Mouse (Mus musculus) hindbrain, embryonic 16.5 days (tissue): ENCODE measurements around the gene Pth2. TPM values are rescaled to one million over a fixed set of nuclear protein-coding genes. Genes with fewer than 3 reads are reported as not detected.

Experiments
- ATAC-seq: fragments of 200-750 bp; cut with Nextera tagmentation; 2 replicates; pipeline ENCODE4 v1.8.0; 2017; ENCODE audit warnings: moderate TSS enrichment, moderate library complexity
- H3K27ac ChIP-seq: fragments of 300-500 bp; sonication (generic); 2 replicates; pipeline ENCODE4 v1.5.1; 2014; ENCODE audit warnings: low read depth, mild to moderate bottlenecking, control low read depth, low read length, moderate library complexity
- H3K27me3 ChIP-seq: fragments of 300-500 bp; sonication (generic); replicated peaks from 2 replicates; pipeline ENCODE4 v1.6.1; 2014; ENCODE audit warnings: low read length; ENCODE audit not compliant: control insufficient read depth, insufficient read depth
- H3K36me3 ChIP-seq: fragments of 300-500 bp; sonication (generic); 2 replicates; pipeline ENCODE4 v1.6.1; 2014; ENCODE audit warnings: mild to moderate bottlenecking, low read length, moderate library complexity, mixed read lengths; ENCODE audit not compliant: control insufficient read depth, insufficient read depth
- H3K4me1 ChIP-seq: fragments of 300-500 bp; sonication (generic); 2 replicates; pipeline ENCODE4 v1.6.1; 2014; ENCODE audit warnings: low read depth, low read length; ENCODE audit not compliant: control insufficient read depth, insufficient read depth
- H3K4me2 ChIP-seq: fragments of 300-500 bp; sonication (generic); 2 replicates; pipeline ENCODE4 v1.6.1; 2014; ENCODE audit warnings: mild to moderate bottlenecking, low read length, control low read depth, moderate library complexity
- H3K4me3 ChIP-seq: fragments of 300-500 bp; sonication (generic); 2 replicates; pipeline ENCODE4 v1.5.1; 2014; ENCODE audit warnings: mild to moderate bottlenecking, low read length, control low read depth, moderate library complexity
- H3K9ac ChIP-seq: fragments of 300-500 bp; sonication (generic); 2 replicates; pipeline ENCODE4 v1.6.1; 2014; ENCODE audit warnings: low read depth, mild to moderate bottlenecking, control low read depth, low read length, moderate library complexity
- H3K9me3 ChIP-seq: fragments of 300-500 bp; sonication (generic); 2 replicates; pipeline ENCODE4 v1.6.1; 2014; ENCODE audit warnings: mild to moderate bottlenecking, low read length, moderate library complexity; ENCODE audit not compliant: control insufficient read depth
- WGBS: fragments of 180-500 bp; shearing (Covaris S2); extraction: QIAGEN DNeasy Blood & Tissue Kit; methylation state at CpG from one replicate; pipeline ENCODE4 v1.1.7; 2014; 5-methylcytosine and 5-hydroxymethylcytosine counted together
- polyA plus RNA-seq: library from polyadenylated mRNA; unstranded; fragments of >200 nt; fragmentation: Nextera tagmentation; extraction: Ambion mirVana; gene quantifications from 2 replicates; pipeline ENCODE4 v1.2.1, GENCODE M21; 2015

Gene Pth2
- polyA plus RNA-seq, 1 experiment from 2014 or later, result 1.4 TPM

GRCm38 (mm10) chr7:45189600-45189999, 8.8 kb downstream of the Pth2 start:
- no peak overlapping the region for H3K4me3 ChIP-seq
- 66% methylated on average over 15 of the region's 16 CpGs for WGBS
- H3K27me3 ChIP-seq, result peaks cover 11% of the 10 kb centered on the region
- ATAC-seq, result no peak
- H3K4me1 ChIP-seq, result no peaks in the 10 kb centered on the region; the same call in 1 of the 2 replicates
- no peaks in the 10 kb centered on the region for H3K36me3 ChIP-seq
- H3K27ac ChIP-seq, result no peak overlapping the region
- H3K9ac ChIP-seq, result 0 out of 2 replicates have a peak overlapping the region, but pooled peaks have one; percentile 13
- no peaks in the 10 kb centered on the region for H3K9me3 ChIP-seq
- no peak overlapping the region for H3K4me2 ChIP-seq

GRCm38 (mm10) chr7:45190186-45190585, 9.4 kb downstream of the Pth2 start:
- no peak overlapping the region for H3K4me2 ChIP-seq
- no peaks in the 10 kb centered on the region for H3K9me3 ChIP-seq
- WGBS, result 90% methylated on average over 6 of the region's 6 CpGs
- no peaks in the 10 kb centered on the region; the same call in 1 of the 2 replicates for H3K4me1 ChIP-seq
- no peak overlapping the region for H3K4me3 ChIP-seq
- no peak for ATAC-seq
- H3K27ac ChIP-seq, result no peak overlapping the region
- H3K9ac ChIP-seq, result no peak overlapping the region
- H3K27me3 ChIP-seq, result peaks cover 8% of the 10 kb centered on the region
- H3K36me3 ChIP-seq, result no peaks in the 10 kb centered on the region

GRCm38 (mm10) chr7:45191161-45191560, 10.4 kb downstream of the Pth2 start:
- peaks cover 4% of the 10 kb centered on the region; the same call in 1 of the 2 replicates for H3K27me3 ChIP-seq
- WGBS, result 91% methylated on average over 2 of the region's 2 CpGs
- H3K36me3 ChIP-seq, result no peaks in the 10 kb centered on the region
- no peak overlapping the region for H3K4me3 ChIP-seq
- no peak overlapping the region for H3K9ac ChIP-seq
- no peak overlapping the region for H3K4me2 ChIP-seq
- H3K9me3 ChIP-seq, result no peaks in the 10 kb centered on the region
- ATAC-seq, result no peak
- no peak overlapping the region for H3K27ac ChIP-seq
- no peaks in the 10 kb centered on the region; the same call in 1 of the 2 replicates for H3K4me1 ChIP-seq

- no peaks in the 10 kb centered on the region; the same call in 1 of the 2 replicates for H3K4me1 ChIP-seq
- H3K27me3 ChIP-seq, result peaks cover 4% of the 10 kb centered on the region; the same call in 1 of the 2 replicates
- no peak overlapping the region for H3K4me2 ChIP-seq
- peak; percentile 44; the same call in 1 of the 2 replicates for ATAC-seq
- no peaks in the 10 kb centered on the region for H3K36me3 ChIP-seq
- H3K9ac ChIP-seq, result no peak overlapping the region
- H3K4me3 ChIP-seq, result no peak overlapping the region
- H3K27ac ChIP-seq, result no peak overlapping the region; the same call in 1 of the 2 replicates
- WGBS, result 22% methylated on average over 8 of the region's 8 CpGs
- no peaks in the 10 kb centered on the region for H3K9me3 ChIP-seq
These were observed 11.1 kb downstream of the Pth2 start for GRCm38 (mm10) chr7:45191803-45192363.

GRCm38 (mm10) chr7:45192585-45193310, 12.0 kb downstream of the Pth2 start:
- peaks cover 4% of the 10 kb centered on the region; the same call in 1 of the 2 replicates for H3K27me3 ChIP-seq
- 85% methylated on average over 7 of the region's 7 CpGs for WGBS
- no peak overlapping the region for H3K4me2 ChIP-seq
- H3K36me3 ChIP-seq, result no peaks in the 10 kb centered on the region
- no peaks in the 10 kb centered on the region for H3K9me3 ChIP-seq
- no peak overlapping the region for H3K27ac ChIP-seq
- no peak for ATAC-seq
- H3K4me1 ChIP-seq, result no peaks in the 10 kb centered on the region; the same call in 1 of the 2 replicates
- no peak overlapping the region for H3K4me3 ChIP-seq
- H3K9ac ChIP-seq, result no peak overlapping the region

GRCm38 (mm10) chr7:45193406-45193805, 12.6 kb downstream of the Pth2 start:
- ATAC-seq, result no peak
- Histone ChIP-seq H3K27ac (no peak overlapping the region), H3K9me3 (no peaks in the 10 kb centered on the region), H3K4me1 (peaks cover 2% of the 10 kb centered on the region; the same call in 1 of the 2 replicates), H3K36me3 (no peaks in the 10 kb centered on the region), H3K4me3 (no peak overlapping the region), H3K9ac (no peak overlapping the region), H3K4me2 (no peak overlapping the region), H3K27me3 (peaks cover 4% of the 10 kb centered on the region; the same call in 1 of the 2 replicates)
- WGBS, result 61% methylated on average over 5 of the region's 5 CpGs

- Histone ChIP-seq H3K9ac (no peak overlapping the region), H3K4me2 (no peak overlapping the region), H3K4me3 (no peak overlapping the region), H3K36me3 (no peaks in the 10 kb centered on the region), H3K27ac (no peak overlapping the region), H3K9me3 (no peaks in the 10 kb centered on the region), H3K27me3 (peaks cover 4% of the 10 kb centered on the region; the same call in 1 of the 2 replicates), H3K4me1 (peaks cover 2% of the 10 kb centered on the region; the same call in 1 of the 2 replicates)
- 63% methylated on average over 15 of the region's 17 CpGs for WGBS
- no peak for ATAC-seq
These were observed 13.3 kb downstream of the Pth2 start for GRCm38 (mm10) chr7:45193871-45194785.

GRCm38 (mm10) chr7:45195341-45196175, 14.8 kb downstream of the Pth2 start:
- no peak for ATAC-seq
- H3K4me1 ChIP-seq, result peaks cover 2% of the 10 kb centered on the region; the same call in 1 of the 2 replicates
- H3K9me3 ChIP-seq, result no peaks in the 10 kb centered on the region
- no peak overlapping the region for H3K9ac ChIP-seq
- 66% methylated on average over 13 of the region's 13 CpGs for WGBS
- H3K27me3 ChIP-seq, result no peaks in the 10 kb centered on the region; the same call in 1 of the 2 replicates
- no peak overlapping the region for H3K4me2 ChIP-seq
- H3K4me3 ChIP-seq, result no peak overlapping the region
- H3K36me3 ChIP-seq, result no peaks in the 10 kb centered on the region
- H3K27ac ChIP-seq, result no peak overlapping the region
